Mouse (Mus musculus) testis, adult 2 months (tissue): ENCODE data around the gene Gstt4. TPM values are rescaled to one million over a fixed set of nuclear protein-coding genes. Genes with fewer than 3 reads are reported as not detected.
"Not testable (repeated sequence)": the region's sequence is repeated elsewhere in the genome, so short reads cannot be mapped to it uniquely, and the experiment has no call there.

Experiments used
- H3K27ac ChIP-seq: fragments of 200-500 bp; 2 replicates; pipeline ENCODE4 v1.5.1; 2012; ENCODE audit warnings: low read depth, low read length; ENCODE audit not compliant: control insufficient read depth, insufficient read depth
- H3K27me3 ChIP-seq: fragments of 200-500 bp; 2 replicates; pipeline ENCODE4 v1.6.1; 2012; ENCODE audit warnings: mild to moderate bottlenecking, low read length, moderate library complexity; ENCODE audit not compliant: control insufficient read depth, insufficient read depth
- H3K36me3 ChIP-seq: fragments of 200-500 bp; 2 replicates; pipeline ENCODE4 v1.6.1; 2012; ENCODE audit warnings: mild to moderate bottlenecking, low read length; ENCODE audit not compliant: control insufficient read depth, insufficient read depth
- H3K4me1 ChIP-seq: fragments of 200-500 bp; 2 replicates; pipeline ENCODE4 v1.6.1; 2012; ENCODE audit warnings: low read length; ENCODE audit not compliant: control insufficient read depth, insufficient read depth
- H3K4me3 ChIP-seq: fragments of 200-500 bp; 2 replicates; pipeline ENCODE4 v1.5.1; 2012; ENCODE audit warnings: low read depth, mild to moderate bottlenecking, low read length, moderate library complexity, mixed read lengths; ENCODE audit not compliant: control insufficient read depth
- CTCF ChIP-seq: fragments of 200-500 bp; IDR thresholded peaks from 2 replicates; pipeline ENCODE4 v1.5.1; 2012; ENCODE audit warnings: low read depth, mild to moderate bottlenecking, inconsistent platforms, low read length, moderate library complexity; ENCODE audit not compliant: control insufficient read depth, insufficient read depth, insufficient replicate concordance
- POLR2A ChIP-seq: fragments of 200-500 bp; IDR thresholded peaks from 2 replicates; pipeline ENCODE4 v1.6.1; 2012; ENCODE audit warnings: low read depth, mild to moderate bottlenecking, inconsistent platforms, low read length, moderate library complexity; ENCODE audit not compliant: control insufficient read depth
- polyA plus RNA-seq: library from polyadenylated mRNA; depleted of rRNA; stranded (reverse); fragments of >200 nt; gene quantifications from 2 replicates; pipeline ENCODE4 v1.2.3, GENCODE M21; 2012; rRNA removed

Gene Gstt4
- 500 and 561 TPM in 2 replicates for polyA plus RNA-seq

- Histone ChIP-seq H3K4me3 (peak within 1 kb of the TSS; percentile 76), H3K27me3 (no peaks in the 10 kb centered on the region), H3K36me3 (no peaks in the 10 kb centered on the region), H3K27ac (no peak within 1 kb of the TSS; the same call in 1 of the 2 replicates), H3K4me1 (no peaks in the 10 kb centered on the region; the same call in 1 of the 2 replicates)
- TF ChIP-seq POLR2A, result peak; percentile 34; the same call in 1 of the 2 replicates
- TF ChIP-seq CTCF, result no peak
These were observed at the start of gene Gstt4 for GRCm38 (mm10) chr10:75822443-75822842. Gene Gstt4 (minus strand): TSS chr10:75822543.

GRCm38 (mm10) chr10:75861587-75861986 lies 39.2 kb upstream of the Gstt4 start:
- H3K36me3 ChIP-seq, result no peaks in the 10 kb centered on the region
- H3K4me1 ChIP-seq, result peaks cover 11% of the 10 kb centered on the region
- H3K4me3 ChIP-seq, result peak overlapping the region; percentile 76
- H3K27ac ChIP-seq, result peak overlapping the region; percentile 86
- H3K27me3 ChIP-seq, result no peaks in the 10 kb centered on the region
- TF ChIP-seq POLR2A (no peak), CTCF (no peak)

DNA sequence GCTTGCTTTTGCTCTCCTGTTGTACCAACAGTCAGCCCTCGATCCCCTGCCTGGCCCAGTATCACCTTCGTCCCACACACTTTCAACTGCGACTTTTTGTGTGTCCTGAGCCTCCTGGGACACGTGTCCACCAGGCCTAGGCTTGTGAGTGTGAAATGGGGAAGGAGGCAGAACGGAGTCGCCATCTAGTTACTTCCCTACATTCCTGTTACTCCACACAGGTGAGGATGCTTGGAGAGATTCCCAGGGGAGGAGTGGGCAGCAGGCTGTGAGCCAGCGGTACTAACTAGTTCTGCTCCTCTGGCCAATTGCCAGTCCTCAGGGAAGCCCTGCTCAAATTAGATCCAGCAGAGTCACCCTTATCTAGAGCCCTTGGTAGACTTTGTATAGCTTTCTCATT lies 38.4 kb upstream of the Gstt4 start:
- TF ChIP-seq CTCF, result no peak
- TF ChIP-seq POLR2A, result peak; percentile 47; the same call in 1 of the 2 replicates
- H3K36me3 ChIP-seq, result no peaks in the 10 kb centered on the region
- peak overlapping the region; percentile 92 for H3K4me3 ChIP-seq
- H3K27me3 ChIP-seq, result no peaks in the 10 kb centered on the region
- peak overlapping the region; percentile 86 for H3K27ac ChIP-seq
- peaks cover 10% of the 10 kb centered on the region for H3K4me1 ChIP-seq

- H3K4me3 ChIP-seq, result peak within 1 kb of the TSS; percentile 92
- peak within 1 kb of the TSS; percentile 86 for H3K27ac ChIP-seq
- H3K36me3 ChIP-seq, H3K27me3 ChIP-seq, H3K4me1 ChIP-seq: not testable (repeated sequence)
- TF ChIP-seq CTCF (0 out of 2 replicates have a peak, but pooled peaks have one; percentile 0), POLR2A (peak; percentile 89)
These were observed 37.6 kb upstream of the Gstt4 start, which contains the start of gene Mif for GRCm38 (mm10) chr10:75859786-75860470. Gene Mif (minus strand): TSS chr10:75860240.

- peak overlapping the region; percentile 86 for H3K27ac ChIP-seq
- no peaks in the 10 kb centered on the region for H3K27me3 ChIP-seq
- peak overlapping the region; percentile 92 for H3K4me3 ChIP-seq
- TF ChIP-seq CTCF (peak; percentile 0; the same call in 1 of the 2 replicates), POLR2A (no peak)
- H3K36me3 ChIP-seq, result no peaks in the 10 kb centered on the region
- H3K4me1 ChIP-seq, result peaks cover 8% of the 10 kb centered on the region
These were observed 36.9 kb upstream of the Gstt4 start for GRCm38 (mm10) chr10:75859107-75859746.

DNA sequence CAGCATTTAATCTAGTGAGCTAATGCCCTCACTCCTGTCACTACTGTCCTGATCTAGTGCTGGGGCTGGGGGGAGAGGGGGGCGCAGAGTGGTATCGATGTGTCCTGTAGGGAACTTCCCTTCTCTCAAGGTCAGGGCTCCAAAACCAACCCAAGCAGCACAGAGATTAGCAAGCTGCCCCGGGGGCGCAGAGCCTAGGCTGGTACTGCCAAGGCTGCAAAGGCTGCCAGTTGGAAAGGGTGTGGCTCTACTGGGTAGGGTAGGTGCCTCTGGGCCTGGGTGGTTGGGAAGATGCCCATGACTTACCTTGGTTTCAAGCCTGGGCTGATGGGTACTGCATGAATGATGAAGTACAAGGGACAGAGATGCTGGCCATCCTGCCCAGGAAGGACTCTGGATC lies 35.3 kb upstream of the Gstt4 start:
- Histone ChIP-seq H3K4me1 (peaks cover 12% of the 10 kb centered on the region), H3K27ac (peak overlapping the region; percentile 0), H3K36me3 (no peaks in the 10 kb centered on the region), H3K4me3 (no peak overlapping the region; the same call in 1 of the 2 replicates), H3K27me3 (no peaks in the 10 kb centered on the region)
- TF ChIP-seq CTCF (no peak), POLR2A (peak; percentile 52; the same call in 1 of the 2 replicates)

DNA sequence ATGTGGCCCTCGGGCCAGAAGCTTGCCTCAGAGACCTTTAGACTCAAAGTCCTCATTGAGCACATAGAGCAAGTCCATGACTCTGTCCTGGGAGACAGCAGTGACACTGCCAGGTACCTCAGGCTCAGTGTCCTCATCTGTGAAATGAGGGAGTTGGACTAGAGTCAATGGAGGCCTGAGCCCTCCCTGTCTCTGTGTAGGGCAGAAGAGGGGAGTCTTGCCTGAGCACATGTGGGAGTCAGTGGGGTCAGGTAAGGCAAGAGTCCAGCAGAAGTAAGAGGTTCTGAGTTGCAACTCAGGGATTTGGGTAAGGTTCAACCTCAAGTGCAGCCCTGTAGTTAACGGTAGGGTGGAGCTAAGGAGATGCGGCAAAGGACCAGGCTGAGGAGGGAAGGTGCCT lies 34.6 kb upstream of the Gstt4 start:
- no peaks in the 10 kb centered on the region for H3K36me3 ChIP-seq
- peaks cover 15% of the 10 kb centered on the region for H3K4me1 ChIP-seq
- H3K4me3 ChIP-seq, result no peak overlapping the region
- TF ChIP-seq CTCF (no peak), POLR2A (no peak)
- H3K27ac ChIP-seq, result peak overlapping the region; percentile 38
- H3K27me3 ChIP-seq, result no peaks in the 10 kb centered on the region
